ENCODE assay signal across 9 mouse cellular contexts in the genomic region with DNA sequence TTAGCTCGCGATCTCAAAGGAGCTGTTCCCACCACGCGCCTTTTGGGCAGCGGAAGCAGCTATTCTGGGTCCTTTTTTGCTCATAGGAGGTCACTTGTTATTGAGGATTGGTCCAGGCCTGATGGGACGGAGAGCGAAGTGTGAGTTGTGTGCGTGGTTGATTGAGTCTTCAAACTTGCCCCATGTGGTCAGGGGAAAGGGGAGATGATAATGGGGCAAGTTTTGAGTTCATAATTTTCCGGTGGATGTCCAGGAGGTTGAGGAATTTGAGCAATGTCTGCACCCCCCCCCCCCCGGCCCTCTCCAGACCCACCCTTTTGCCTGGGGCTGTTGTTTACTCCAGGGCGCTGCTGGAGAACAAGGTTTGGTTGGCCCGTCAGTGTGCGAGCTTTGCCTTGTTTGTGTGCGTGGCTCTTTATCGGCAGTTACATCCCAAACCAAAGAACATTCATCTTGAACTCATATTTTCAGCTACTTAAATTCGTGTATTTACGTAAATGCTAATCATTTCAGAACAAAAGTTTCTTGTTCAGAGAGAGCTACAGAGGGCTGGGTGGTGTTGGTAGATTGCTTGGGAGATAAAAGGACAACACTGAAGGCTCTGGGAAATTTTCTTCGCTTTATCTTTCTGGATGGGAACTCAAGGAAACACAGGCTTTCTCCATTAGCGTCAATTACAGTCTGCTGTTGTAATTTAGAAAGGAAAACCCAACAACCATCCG. TPM values are rescaled to one million over a fixed set of nuclear protein-coding genes. Genes with fewer than 3 reads are reported as not detected.
DNase-seq lines count a peak whose midpoint lies in the region; ATAC-seq and TF ChIP-seq lines count a peak whose summit lies in the region.
"Had no signal": no experiment of that assay in that cellular context is flagged by ENCODE, and none has a peak within 500 bp of the region (broad histone marks: within the 10 kb centered on the region; RNA-seq: fewer than 3 reads in every experiment).

No protein-coding gene starts in this region.

- intact Hi-C loops in gastrocnemius, postnatal 14 days (cut with DNase I; ENCODE audit: low total_unique reads), result no loop called here

- H3K27ac ChIP-seq in intestine, postnatal 0 days (ENCODE audit: low read depth, low read length), result peak overlapping the region; percentile 96
- H3K27ac ChIP-seq in midbrain, embryonic 11.5 days (ENCODE audit: low read depth, low read length), result peak overlapping the region; percentile 74

- peak overlapping the region; percentile 97 for H3K4me3 ChIP-seq in intestine, postnatal 0 days (ENCODE audit: low read depth, low read length)
- H3K4me3 ChIP-seq in midbrain, embryonic 11.5 days (ENCODE audit: low read depth, low read length), result peak overlapping the region; percentile 98

- no peak for TF ChIP-seq CTCF in intestine, postnatal 0 days (IDR thresholded peaks at IDR 0.05; ENCODE audit: low read depth)

- peak overlapping the region; percentile 98 for H3K9ac ChIP-seq in intestine, postnatal 0 days (ENCODE audit: low read depth, low read length)
- peak overlapping the region; percentile 93 for H3K9ac ChIP-seq in midbrain, embryonic 11.5 days (ENCODE audit: low read length)

- WGBS in intestine, postnatal 0 days, result 3% methylated on average over 20 of the region's 20 CpGs
- 8% methylated on average over 20 of the region's 20 CpGs for WGBS in midbrain, embryonic 11.5 days

- H3K9me3 ChIP-seq in intestine, postnatal 0 days (ENCODE audit: control insufficient read depth), result no peaks in the 10 kb centered on the region
- H3K9me3 ChIP-seq in midbrain, embryonic 11.5 days (ENCODE audit: control insufficient read depth, low read length), result no peaks in the 10 kb centered on the region

- no peak for ATAC-seq in CD4-positive, CD25-positive, alpha-beta regulatory T cell, adult 4 months
- no peak for ATAC-seq in intestine, postnatal 0 days
- no peak for ATAC-seq in midbrain, embryonic 11.5 days (ENCODE audit: low FRiP score)

- peaks cover 36% of the 10 kb centered on the region for H3K36me3 ChIP-seq in intestine, postnatal 0 days (ENCODE audit: control insufficient read depth, insufficient read depth)
- H3K36me3 ChIP-seq in midbrain, embryonic 11.5 days (ENCODE audit: control insufficient read depth, insufficient read depth, low read length), result peaks cover 17% of the 10 kb centered on the region; the same call in 1 of the 2 replicates

- peak; percentile 41 for DNase-seq in CD4-positive, CD25-positive, alpha-beta regulatory T cell, adult 2 months (ENCODE audit: low read depth, low spot score)
- DNase-seq in thymus, postnatal 4 days, result peak; percentile 29
- DNase-seq in thymus, postnatal 36 days, result no peak
- no peak for DNase-seq in midbrain, embryonic 11.5 days (ENCODE audit: low spot score, missing footprints)
- no peak for DNase-seq in gastrocnemius, adult 18-20 months (ENCODE audit: low spot score)
- DNase-seq in gastrocnemius, postnatal 14 days, result no peak

- H3K27me3 ChIP-seq in intestine, postnatal 0 days (replicated peaks; ENCODE audit: control insufficient read depth, insufficient read depth, low read length), result no peaks in the 10 kb centered on the region
- H3K27me3 ChIP-seq in midbrain, embryonic 11.5 days (ENCODE audit: control insufficient read depth, insufficient read depth, low read length), result no peaks in the 10 kb centered on the region

- H3K4me1 ChIP-seq in intestine, postnatal 0 days (replicated peaks; ENCODE audit: control insufficient read depth, insufficient read depth, low read length), result no peaks in the 10 kb centered on the region
- peaks cover 16% of the 10 kb centered on the region for H3K4me1 ChIP-seq in midbrain, embryonic 11.5 days (ENCODE audit: control insufficient read depth, insufficient read depth, low read length)

- peak overlapping the region; percentile 81 for H3K4me2 ChIP-seq in intestine, postnatal 0 days (replicated peaks; ENCODE audit: low read depth)
- peak overlapping the region; percentile 71 for H3K4me2 ChIP-seq in midbrain, embryonic 11.5 days

RNA-seq across cellular contexts. Expression of a gene that starts 0.6 kb away (rescaled TPM):
- 10 to 100 TPM in 1 of 2 experiments, 1 to 10 TPM in 1; 9.2 to 12.7 TPM for polyA plus RNA-seq in CD4-positive, CD25-positive, alpha-beta regulatory T cell, adult 4 months (2017; shearing (Covaris generic))
- 76.4 and 83.9 TPM in 2 replicates for polyA plus RNA-seq in intestine, postnatal 0 days (2015; fragmentation: Nextera tagmentation; extraction: Ambion mirVana)
- 22.9 and 23.9 TPM in 2 replicates for polyA plus RNA-seq in midbrain, embryonic 11.5 days (2014; fragmentation: Nextera tagmentation; extraction: Ambion mirVana)
- 1 to 10 TPM; 3.2 to 4.6 TPM for total RNA-seq in gastrocnemius, adult 18-20 months (2021)
- 1 to 10 TPM; 6.4 to 7.2 TPM for total RNA-seq in gastrocnemius, postnatal 14 days (2021)

RNA-seq across cellular contexts. Expression of a gene that starts 0.9 kb away (rescaled TPM):
- polyA plus RNA-seq in CD4-positive, CD25-positive, alpha-beta regulatory T cell, adult 4 months (2017; shearing (Covaris generic)), result 100 to 1,000 TPM; 104 to 182 TPM
- polyA plus RNA-seq in intestine, postnatal 0 days (2015; fragmentation: Nextera tagmentation; extraction: Ambion mirVana), result 97.9 and 100 TPM in 2 replicates
- polyA plus RNA-seq in midbrain, embryonic 11.5 days (2014; fragmentation: Nextera tagmentation; extraction: Ambion mirVana), result 393 and 396 TPM in 2 replicates
- total RNA-seq in gastrocnemius, adult 18-20 months (2021), result 100 to 1,000 TPM; 127 to 132 TPM
- 100 to 1,000 TPM; 143 to 164 TPM for total RNA-seq in gastrocnemius, postnatal 14 days (2021)

RNA-seq across cellular contexts. Expression of a gene that starts 28.0 kb away (rescaled TPM):
- polyA plus RNA-seq in CD4-positive, CD25-positive, alpha-beta regulatory T cell, adult 4 months (2017; shearing (Covaris generic)), result not detected
- 7.1 and 8.4 TPM in 2 replicates for polyA plus RNA-seq in intestine, postnatal 0 days (2015; fragmentation: Nextera tagmentation; extraction: Ambion mirVana)
- 0.18 and 0.36 TPM in 2 replicates for polyA plus RNA-seq in midbrain, embryonic 11.5 days (2014; fragmentation: Nextera tagmentation; extraction: Ambion mirVana)
- total RNA-seq in gastrocnemius, adult 18-20 months (2021), result not detected
- under 1 TPM; 0.04 to 0.10 TPM for total RNA-seq in gastrocnemius, postnatal 14 days (2021)
- total RNA-seq: neutrophil, adult 5-6 weeks had no signal

RNA-seq across cellular contexts. Expression of a gene that starts 28.9 kb away (rescaled TPM):
- polyA plus RNA-seq in CD4-positive, CD25-positive, alpha-beta regulatory T cell, adult 4 months (2017; shearing (Covaris generic)), result 10 to 100 TPM; 19.3 to 23.0 TPM
- 10.7 and 10.8 TPM in 2 replicates for polyA plus RNA-seq in intestine, postnatal 0 days (2015; fragmentation: Nextera tagmentation; extraction: Ambion mirVana)
- polyA plus RNA-seq in midbrain, embryonic 11.5 days (2014; fragmentation: Nextera tagmentation; extraction: Ambion mirVana), result 60.6 and 67.3 TPM in 2 replicates
- 1 to 10 TPM in 1 of 2 experiments, under 1 TPM in 1; 0.87 to 1.0 TPM for total RNA-seq in gastrocnemius, adult 18-20 months (2021)
- total RNA-seq in gastrocnemius, postnatal 14 days (2021), result 1 to 10 TPM; 1.3 to 2.0 TPM

RNA-seq across cellular contexts. Expression of a gene that starts 29.1 kb away (rescaled TPM):
- 10 to 100 TPM; 39.1 to 52.7 TPM for polyA plus RNA-seq in CD4-positive, CD25-positive, alpha-beta regulatory T cell, adult 4 months (2017; shearing (Covaris generic))
- polyA plus RNA-seq in intestine, postnatal 0 days (2015; fragmentation: Nextera tagmentation; extraction: Ambion mirVana), result 23.2 and 24.3 TPM in 2 replicates
- 16.1 and 16.8 TPM in 2 replicates for polyA plus RNA-seq in midbrain, embryonic 11.5 days (2014; fragmentation: Nextera tagmentation; extraction: Ambion mirVana)
- total RNA-seq in gastrocnemius, adult 18-20 months (2021), result 1 to 10 TPM; 5.5 to 6.6 TPM
- 1 to 10 TPM; 3.8 to 4.1 TPM for total RNA-seq in gastrocnemius, postnatal 14 days (2021)

Comparison
In these comparisons a context has a peak if more than half of its experiments do, and no peak if none do; other contexts are left out.
1. DNase-seq: peak in CD4-positive, CD25-positive, alpha-beta regulatory T cell, adult 2 months (single experiment) and thymus, postnatal 4 days (single experiment); none in thymus, postnatal 36 days (0 of 2), midbrain, embryonic 11.5 days (single experiment), gastrocnemius, adult 18-20 months (single experiment) and gastrocnemius, postnatal 14 days (single experiment).